Mouse (Mus musculus): Measurements from ENCODE around the gene Pou2f1. TPM values are rescaled to one million over a fixed set of nuclear protein-coding genes. Genes with fewer than 3 reads are reported as not detected.

Pou2f1 gene
- polyA plus RNA-seq, 1 experiment: 39.7 TPM

- DNase-seq: no peak
- peak overlapping the region; percentile 92 for H3K27ac ChIP-seq (ENCODE audit: control insufficient read depth, insufficient read depth, low read length)
- H3K4me3 ChIP-seq (ENCODE audit: control insufficient read depth, insufficient read depth, low read length): no peak overlapping the region
- TF ChIP-seq CTCF (IDR thresholded peaks at IDR 0.05; ENCODE audit: borderline replicate concordance, control insufficient read depth, extremely low read depth, insufficient read depth, low read length, poor library complexity) (no peak), POLR2A (IDR thresholded peaks at IDR 0.05; ENCODE audit: control insufficient read depth, extremely low read depth, insufficient read depth, low read length, poor library complexity) (no peak)
- H3K4me1 ChIP-seq (replicated peaks; ENCODE audit: control insufficient read depth, insufficient read depth, low read length): peaks cover 64% of the 10 kb centered on the region
- H3K27me3 ChIP-seq (ENCODE audit: control insufficient read depth, insufficient read depth, low read length): no peaks in the 10 kb centered on the region
- WGBS: 25% methylated on average over 8 of the region's 8 CpGs
- H3K36me3 ChIP-seq (ENCODE audit: control insufficient read depth, insufficient read depth, low read length): peaks cover 10% of the 10 kb centered on the region; the same call in 1 of the 2 replicates
These were observed 164.9 kb downstream of the Pou2f1 start for GRCm38 (mm10) chr1:165837546-165837945.

DNA sequence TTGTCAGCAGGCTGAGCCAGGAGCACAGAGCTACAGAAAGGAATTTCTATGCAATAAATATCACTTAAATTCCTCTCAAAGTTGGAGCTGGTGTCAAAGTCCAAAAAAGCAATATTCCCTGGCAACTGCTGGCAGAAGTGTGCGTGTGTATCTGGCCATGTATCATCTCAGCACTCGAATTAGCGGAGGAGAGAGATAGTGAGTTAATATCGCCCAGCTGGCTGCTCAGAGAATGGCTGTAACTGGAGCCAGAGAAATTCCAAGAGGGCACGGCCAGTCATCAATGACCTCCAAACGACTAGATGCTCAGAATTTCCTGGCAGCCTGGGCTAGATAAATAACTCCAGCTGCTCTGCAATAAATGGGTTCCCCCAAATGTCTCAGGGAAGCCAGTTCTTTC lies 166.0 kb downstream of the Pou2f1 start:
- Histone ChIP-seq H3K27ac (ENCODE audit: control insufficient read depth, insufficient read depth, low read length) (peak overlapping the region; percentile 44), H3K4me3 (ENCODE audit: control insufficient read depth, insufficient read depth, low read length) (no peak overlapping the region), H3K27me3 (ENCODE audit: control insufficient read depth, insufficient read depth, low read length) (no peaks in the 10 kb centered on the region), H3K36me3 (ENCODE audit: control insufficient read depth, insufficient read depth, low read length) (peaks cover 5% of the 10 kb centered on the region; the same call in 1 of the 2 replicates), H3K4me1 (replicated peaks; ENCODE audit: control insufficient read depth, insufficient read depth, low read length) (peaks cover 61% of the 10 kb centered on the region)
- DNase-seq: no peak
- 77% methylated on average over 6 of the region's 6 CpGs for WGBS
- no peak for TF ChIP-seq CTCF (IDR thresholded peaks at IDR 0.05; ENCODE audit: borderline replicate concordance, control insufficient read depth, extremely low read depth, insufficient read depth, low read length, poor library complexity)
- TF ChIP-seq POLR2A (IDR thresholded peaks at IDR 0.05; ENCODE audit: control insufficient read depth, extremely low read depth, insufficient read depth, low read length, poor library complexity): no peak

DNA sequence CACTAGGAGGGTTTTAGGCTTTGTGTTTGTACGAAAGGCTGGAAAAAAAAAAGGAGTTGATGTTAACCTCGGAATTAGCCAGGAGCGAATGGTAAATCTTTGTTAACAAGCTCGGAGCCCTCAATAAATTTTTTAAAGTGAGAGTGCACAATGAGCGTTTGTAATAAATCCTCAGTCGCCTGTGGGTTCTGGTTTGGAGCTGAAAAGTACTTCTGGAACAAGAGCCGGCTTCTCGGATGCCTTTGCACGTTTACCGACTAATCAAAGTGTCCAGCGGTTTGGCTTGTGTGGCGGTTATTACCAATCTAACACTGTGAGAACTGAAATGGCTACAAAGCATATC lies 167.9 kb downstream of the Pou2f1 start:
- 96% methylated on average over 12 of the region's 12 CpGs for WGBS
- Histone ChIP-seq H3K27me3 (ENCODE audit: control insufficient read depth, insufficient read depth, low read length) (no peaks in the 10 kb centered on the region), H3K36me3 (ENCODE audit: control insufficient read depth, insufficient read depth, low read length) (peaks cover 11% of the 10 kb centered on the region), H3K27ac (ENCODE audit: control insufficient read depth, insufficient read depth, low read length) (no peak overlapping the region), H3K4me1 (replicated peaks; ENCODE audit: control insufficient read depth, insufficient read depth, low read length) (peaks cover 51% of the 10 kb centered on the region), H3K4me3 (ENCODE audit: control insufficient read depth, insufficient read depth, low read length) (no peak overlapping the region)
- DNase-seq: no peak
- no peak for TF ChIP-seq POLR2A (IDR thresholded peaks at IDR 0.05; ENCODE audit: control insufficient read depth, extremely low read depth, insufficient read depth, low read length, poor library complexity)
- TF ChIP-seq CTCF (IDR thresholded peaks at IDR 0.05; ENCODE audit: borderline replicate concordance, control insufficient read depth, extremely low read depth, insufficient read depth, low read length, poor library complexity): no peak

- WGBS: 83% methylated on average over 17 of the region's 17 CpGs
- no peak for DNase-seq
- Histone ChIP-seq H3K36me3 (ENCODE audit: control insufficient read depth, insufficient read depth, low read length) (peaks cover 11% of the 10 kb centered on the region), H3K27me3 (ENCODE audit: control insufficient read depth, insufficient read depth, low read length) (no peaks in the 10 kb centered on the region), H3K4me3 (ENCODE audit: control insufficient read depth, insufficient read depth, low read length) (no peak overlapping the region), H3K27ac (ENCODE audit: control insufficient read depth, insufficient read depth, low read length) (no peak overlapping the region), H3K4me1 (replicated peaks; ENCODE audit: control insufficient read depth, insufficient read depth, low read length) (peaks cover 51% of the 10 kb centered on the region)
- TF ChIP-seq CTCF (IDR thresholded peaks at IDR 0.05; ENCODE audit: borderline replicate concordance, control insufficient read depth, extremely low read depth, insufficient read depth, low read length, poor library complexity) (no peak), POLR2A (IDR thresholded peaks at IDR 0.05; ENCODE audit: control insufficient read depth, extremely low read depth, insufficient read depth, low read length, poor library complexity) (no peak)
These were observed 168.4 kb downstream of the Pou2f1 start for GRCm38 (mm10) chr1:165833910-165834632.

- Histone ChIP-seq H3K27ac (ENCODE audit: control insufficient read depth, insufficient read depth, low read length) (no peak overlapping the region), H3K36me3 (ENCODE audit: control insufficient read depth, insufficient read depth, low read length) (peaks cover 11% of the 10 kb centered on the region), H3K4me1 (replicated peaks; ENCODE audit: control insufficient read depth, insufficient read depth, low read length) (peaks cover 54% of the 10 kb centered on the region), H3K4me3 (ENCODE audit: control insufficient read depth, insufficient read depth, low read length) (no peak overlapping the region), H3K27me3 (ENCODE audit: control insufficient read depth, insufficient read depth, low read length) (no peaks in the 10 kb centered on the region)
- DNase-seq: no peak
- no peak for TF ChIP-seq CTCF (IDR thresholded peaks at IDR 0.05; ENCODE audit: borderline replicate concordance, control insufficient read depth, extremely low read depth, insufficient read depth, low read length, poor library complexity)
- no peak for TF ChIP-seq POLR2A (IDR thresholded peaks at IDR 0.05; ENCODE audit: control insufficient read depth, extremely low read depth, insufficient read depth, low read length, poor library complexity)
- WGBS: 89% methylated on average over 4 of the region's 4 CpGs
These were observed 169.2 kb downstream of the Pou2f1 start for GRCm38 (mm10) chr1:165833244-165833643.

- 86% methylated on average over 5 of the region's 5 CpGs for WGBS
- TF ChIP-seq CTCF (IDR thresholded peaks at IDR 0.05; ENCODE audit: borderline replicate concordance, control insufficient read depth, extremely low read depth, insufficient read depth, low read length, poor library complexity): no peak
- H3K27me3 ChIP-seq (ENCODE audit: control insufficient read depth, insufficient read depth, low read length): no peaks in the 10 kb centered on the region
- DNase-seq: no peak
- H3K36me3 ChIP-seq (ENCODE audit: control insufficient read depth, insufficient read depth, low read length): peaks cover 17% of the 10 kb centered on the region
- H3K4me1 ChIP-seq (replicated peaks; ENCODE audit: control insufficient read depth, insufficient read depth, low read length): peaks cover 54% of the 10 kb centered on the region
- no peak overlapping the region for H3K27ac ChIP-seq (ENCODE audit: control insufficient read depth, insufficient read depth, low read length)
- no peak overlapping the region for H3K4me3 ChIP-seq (ENCODE audit: control insufficient read depth, insufficient read depth, low read length)
These were observed 172.6 kb downstream of the Pou2f1 start for GRCm38 (mm10) chr1:165829890-165830289.

DNA sequence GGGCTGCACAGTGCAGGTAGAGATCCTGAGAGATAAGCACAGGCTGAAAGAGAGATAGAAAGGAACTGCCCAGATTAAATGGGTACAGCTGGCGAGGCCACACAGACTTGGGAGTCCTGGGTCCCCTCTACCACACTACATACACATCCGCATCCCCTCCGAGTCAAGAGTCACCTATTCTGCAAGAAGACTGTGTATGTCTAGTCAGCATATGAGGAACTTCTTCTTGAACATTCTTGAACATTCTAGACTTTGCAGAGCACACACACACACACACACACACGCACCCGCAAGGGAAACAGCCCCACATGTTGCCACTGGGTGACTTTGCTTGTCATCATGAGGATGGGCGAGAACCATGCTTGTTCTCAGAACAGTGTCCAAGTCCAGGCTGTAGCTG lies 173.9 kb downstream of the Pou2f1 start:
- Histone ChIP-seq H3K27me3 (ENCODE audit: control insufficient read depth, insufficient read depth, low read length) (no peaks in the 10 kb centered on the region), H3K4me3 (ENCODE audit: control insufficient read depth, insufficient read depth, low read length) (no peak overlapping the region), H3K36me3 (ENCODE audit: control insufficient read depth, insufficient read depth, low read length) (peaks cover 12% of the 10 kb centered on the region), H3K27ac (ENCODE audit: control insufficient read depth, insufficient read depth, low read length) (peak overlapping the region; percentile 82), H3K4me1 (replicated peaks; ENCODE audit: control insufficient read depth, insufficient read depth, low read length) (peaks cover 59% of the 10 kb centered on the region)
- 28% methylated on average over 6 of the region's 6 CpGs for WGBS
- no peak for DNase-seq
- TF ChIP-seq CTCF (IDR thresholded peaks at IDR 0.05; ENCODE audit: borderline replicate concordance, control insufficient read depth, extremely low read depth, insufficient read depth, low read length, poor library complexity): no peak

Measured in thymus, adult 2 months (tissue).